Comparison of ENCODE assay signal across 25 mouse cellular contexts in the genomic region with DNA sequence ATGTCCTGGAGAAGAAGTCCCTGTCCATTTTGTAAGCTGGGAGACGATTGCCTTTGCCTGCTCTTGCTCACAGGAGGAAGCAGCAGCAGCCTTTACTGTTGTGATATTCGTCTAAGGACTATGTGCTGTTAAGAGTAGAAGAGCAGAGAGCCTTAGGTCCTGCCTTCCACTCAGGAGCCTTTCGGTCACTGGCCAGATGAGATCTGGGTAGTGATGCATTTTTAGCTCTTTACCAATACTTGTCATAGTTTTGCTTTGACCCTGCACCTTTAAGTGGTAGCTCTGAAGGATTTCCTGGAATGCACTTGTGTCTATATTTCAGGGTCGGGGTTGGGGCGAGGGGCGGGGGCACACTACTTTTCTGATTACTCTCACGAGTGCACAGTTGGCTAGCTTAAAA. TPM values are rescaled to one million over a fixed set of nuclear protein-coding genes. Genes with fewer than 3 reads are reported as not detected.
DNase-seq lines count a peak whose midpoint lies in the region; ATAC-seq lines count a peak whose summit lies in the region.
"Had no signal": no experiment of that assay in that cellular context is flagged by ENCODE, and none has a peak within 500 bp of the region (broad histone marks: within the 10 kb centered on the region; RNA-seq: fewer than 3 reads in every experiment).

No protein-coding gene starts in this region.

- H3K9me3 ChIP-seq in liver, embryonic 11.5 days (ENCODE audit: control insufficient read depth, low read length) = no peaks in the 10 kb centered on the region
- 0 out of 2 replicates have a peak, but pooled peaks cover 8% of the 10 kb centered on the region for H3K9me3 ChIP-seq in embryonic facial prominence, embryonic 10.5 days
- H3K9me3 ChIP-seq in limb, embryonic 12.5 days = peaks cover 6% of the 10 kb centered on the region; the same call in 1 of the 2 replicates
- H3K9me3 ChIP-seq: kidney, embryonic 15.5 days; limb, embryonic 15.5 days; midbrain, embryonic 13.5 days had no signal

- H3K4me3 ChIP-seq in liver, embryonic 11.5 days (ENCODE audit: low read depth, low read length) = no peak overlapping the region
- H3K4me3 ChIP-seq in embryonic facial prominence, embryonic 10.5 days = no peak overlapping the region
- H3K4me3 ChIP-seq in limb, embryonic 12.5 days (replicated peaks) = no peak overlapping the region
- H3K4me3 ChIP-seq: heart, embryonic 12.5 days; hindbrain, embryonic 10.5 days; kidney, embryonic 15.5 days; limb, embryonic 15.5 days; megakaryocyte, embryonic 14.5 days; midbrain, embryonic 13.5 days had no signal

- no peaks in the 10 kb centered on the region for H3K36me3 ChIP-seq in liver, embryonic 11.5 days (ENCODE audit: control insufficient read depth, insufficient read depth, low read length)
- H3K36me3 ChIP-seq in embryonic facial prominence, embryonic 10.5 days (replicated peaks) = no peaks in the 10 kb centered on the region; the same call in 1 of the 2 replicates
- H3K36me3 ChIP-seq in limb, embryonic 12.5 days = no peaks in the 10 kb centered on the region
- H3K36me3 ChIP-seq: heart, embryonic 12.5 days; hindbrain, embryonic 10.5 days; kidney, embryonic 15.5 days; limb, embryonic 15.5 days; midbrain, embryonic 13.5 days had no signal

- WGBS in liver, embryonic 11.5 days = 64% methylated on average over 7 of the region's 7 CpGs
- 65% methylated on average over 7 of the region's 7 CpGs for WGBS in embryonic facial prominence, embryonic 10.5 days
- 62% methylated on average over 7 of the region's 7 CpGs for WGBS in limb, embryonic 12.5 days

- H3K27me3 ChIP-seq in liver, embryonic 11.5 days (replicated peaks; ENCODE audit: control insufficient read depth, insufficient read depth, low read length) = no peaks in the 10 kb centered on the region
- H3K27me3 ChIP-seq in embryonic facial prominence, embryonic 10.5 days (replicated peaks; ENCODE audit: low read depth, poor library complexity, severe bottlenecking) = no peaks in the 10 kb centered on the region
- no peaks in the 10 kb centered on the region for H3K27me3 ChIP-seq in limb, embryonic 12.5 days
- H3K27me3 ChIP-seq: heart, embryonic 12.5 days; kidney, embryonic 15.5 days; limb, embryonic 15.5 days; midbrain, embryonic 13.5 days had no signal

- H3K4me1 ChIP-seq in liver, embryonic 11.5 days (replicated peaks; ENCODE audit: control insufficient read depth, insufficient read depth, low read length) = no peaks in the 10 kb centered on the region
- H3K4me1 ChIP-seq in embryonic facial prominence, embryonic 10.5 days = peaks cover 31% of the 10 kb centered on the region
- H3K4me1 ChIP-seq in limb, embryonic 12.5 days (replicated peaks) = peaks cover 38% of the 10 kb centered on the region
- H3K4me1 ChIP-seq: midbrain, embryonic 13.5 days had no signal

- DNase-seq in liver, embryonic 11.5 days (ENCODE audit: low spot score) = peak; percentile 27
- DNase-seq in liver (no peak), 3T3-L1 (ENCODE audit: low read depth, low spot score) (peak; percentile 44)
- no peak for DNase-seq in embryonic facial prominence, embryonic 10.5 days (ENCODE audit: low spot score)
- no peak for DNase-seq in embryo, embryonic 9.5 days (ENCODE audit: extremely low spot score)
- DNase-seq in thymus, postnatal 0 days (ENCODE audit: low spot score) = no peak
- DNase-seq: adrenal gland, adult 8-10 months; B cell, adult 2 months; cerebellum, adult 8-10 months; cerebellum, postnatal 36 days; heart, postnatal 10 days; kidney, adult 11 months; kidney, postnatal 4 days; lung, postnatal 10 days; thymus, adult 2 months had no signal

- ATAC-seq in liver, embryonic 11.5 days (replicated peaks; ENCODE audit: low FRiP score) = no peak
- ATAC-seq in limb, embryonic 12.5 days (ENCODE audit: insufficient number of reproducible peaks, insufficient read depth, low FRiP score, low TSS enrichment, low read depth) = no peak
- ATAC-seq: activated CD4-positive, CD25-positive, alpha-beta regulatory T cell, adult 4 months; forebrain, embryonic 14.5 days; midbrain, embryonic 13.5 days had no signal

- H3K9ac ChIP-seq in liver, embryonic 11.5 days (ENCODE audit: low read depth, low read length) = no peak overlapping the region
- H3K9ac ChIP-seq in limb, embryonic 12.5 days (replicated peaks) = no peak overlapping the region
- H3K9ac ChIP-seq: heart, embryonic 12.5 days; kidney, embryonic 15.5 days; limb, embryonic 15.5 days; midbrain, embryonic 13.5 days had no signal

- H3K27ac ChIP-seq in liver, embryonic 11.5 days (ENCODE audit: low read depth, low read length) = no peak overlapping the region
- peak overlapping the region; percentile 65 for H3K27ac ChIP-seq in embryonic facial prominence, embryonic 10.5 days (replicated peaks)
- 0 out of 2 replicates have a peak overlapping the region, but pooled peaks have one; percentile 47 for H3K27ac ChIP-seq in limb, embryonic 12.5 days
- H3K27ac ChIP-seq: hindbrain, embryonic 10.5 days; kidney, embryonic 15.5 days; limb, embryonic 15.5 days; midbrain, embryonic 13.5 days; stomach, postnatal 0 days had no signal

- no peak overlapping the region for H3K4me2 ChIP-seq in liver, embryonic 11.5 days
- no peak overlapping the region for H3K4me2 ChIP-seq in limb, embryonic 12.5 days
- H3K4me2 ChIP-seq: heart, embryonic 12.5 days; kidney, embryonic 15.5 days; limb, embryonic 15.5 days; midbrain, embryonic 13.5 days had no signal

RNA-seq across cellular contexts. Expression of a gene that starts 47.4 kb away (rescaled TPM):
- polyA plus RNA-seq in liver, embryonic 11.5 days (2014; fragmentation: Nextera tagmentation; extraction: Ambion mirVana) = 16.4 and 20.7 TPM in 2 replicates
- 69.8 and 78.0 TPM in 2 replicates for polyA plus RNA-seq in embryonic facial prominence, embryonic 10.5 days (2016; fragmentation: Nextera tagmentation; extraction: Ambion mirVana)
- 88.7 and 98.6 TPM in 2 replicates for polyA plus RNA-seq in limb, embryonic 12.5 days (2016; fragmentation: Nextera tagmentation; extraction: Ambion mirVana)
- 10.3 and 11.3 TPM in 2 replicates for polyA plus RNA-seq in thymus, postnatal 0 days (2015; fragmentation: Nextera tagmentation; extraction: Ambion mirVana)

Comparison
In these comparisons a context has a peak if more than half of its experiments do, and no peak if none do; other contexts are left out.
1. DNase-seq: peak in liver, embryonic 11.5 days (single experiment) and 3T3-L1 (single experiment); none in liver (single experiment), embryonic facial prominence, embryonic 10.5 days (single experiment), embryo, embryonic 9.5 days (single experiment) and thymus, postnatal 0 days (single experiment).